Mouse (Mus musculus): ENCODE measurements around the gene Prr29.

DNA sequence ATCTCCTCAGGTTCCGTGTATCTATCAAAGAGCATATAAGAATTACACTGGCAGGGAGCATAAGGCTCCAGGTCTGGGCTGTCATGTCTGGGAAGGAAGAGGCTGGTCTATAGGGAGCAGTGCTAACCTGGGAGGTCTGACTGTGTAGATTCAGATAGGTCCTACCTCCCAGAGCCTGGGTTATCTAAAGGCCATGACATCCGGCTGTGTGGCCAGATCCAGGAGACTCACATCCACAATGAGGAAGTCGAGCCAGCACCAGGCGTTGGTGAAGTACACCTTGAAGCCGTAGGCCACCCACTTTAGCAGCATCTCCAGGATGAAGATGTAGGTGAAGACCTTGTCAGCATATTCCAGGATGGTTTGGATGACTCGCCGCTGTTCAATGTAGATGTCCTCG is 38.8 kb upstream of the Prr29 start:
- TF ChIP-seq POLR2A (IDR thresholded peaks at IDR 0.05; ENCODE audit: borderline replicate concordance, extremely low read depth, insufficient read depth, insufficient read length, poor library complexity, severe bottlenecking), result no peak
- TF ChIP-seq CTCF (IDR thresholded peaks at IDR 0.05; ENCODE audit: borderline replicate concordance, extremely low read depth, insufficient read depth, insufficient read length), result no peak

Measured in brain, embryonic 14.5 days (tissue).